In the genomic region with DNA sequence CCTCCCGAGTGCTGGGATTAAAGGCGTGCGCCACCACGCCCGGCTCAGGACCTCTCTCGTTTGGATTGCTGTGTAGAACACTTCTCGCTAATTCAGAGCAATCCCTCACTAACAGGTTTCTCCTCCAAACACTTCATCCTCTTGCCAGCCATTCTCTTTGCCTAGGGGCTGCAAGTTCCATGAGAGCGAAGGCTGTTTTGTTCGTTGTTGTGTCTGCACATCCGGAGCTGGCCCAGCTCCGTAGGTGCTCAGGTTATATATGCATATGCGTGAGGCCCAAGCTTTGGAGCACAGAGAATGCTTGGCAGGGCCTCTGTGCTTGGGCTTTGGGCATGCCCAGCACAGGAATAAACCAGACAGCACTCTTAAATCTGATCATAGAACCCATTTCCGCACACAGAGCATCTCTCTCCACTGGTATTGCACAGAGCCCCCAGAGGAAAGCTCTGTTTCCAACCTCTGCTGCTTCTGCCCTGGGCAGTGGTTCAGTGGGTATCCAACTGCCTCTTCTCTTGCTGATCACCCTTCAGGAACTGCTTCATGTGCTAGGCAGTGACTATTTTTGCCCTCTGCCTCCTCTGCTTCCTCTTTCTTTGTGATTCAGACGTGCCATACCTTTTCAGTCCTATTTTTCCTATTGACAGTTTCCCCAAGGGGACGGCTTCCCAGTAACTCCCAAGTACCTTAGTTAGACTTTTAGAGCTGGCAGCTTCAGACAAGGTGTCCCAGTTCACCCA, we compare ENCODE assay signal across 31 mouse cellular contexts. TPM values are rescaled to one million over a fixed set of nuclear protein-coding genes. Genes with fewer than 3 reads are reported as not detected.
DNase-seq lines count a peak whose midpoint lies in the region; ATAC-seq lines count a peak whose summit lies in the region.
"Had no signal": no experiment of that assay in that cellular context is flagged by ENCODE, and none has a peak within 500 bp of the region (broad histone marks: within the 10 kb centered on the region; RNA-seq: fewer than 3 reads in every experiment).

No protein-coding gene starts in this region.

- DNase-seq in A20 (ENCODE audit: low read depth, low spot score) (peak; percentile 69), R1 (ENCODE audit: low read depth, low spot score) (peak; percentile 56)
- DNase-seq in cerebellum, adult 9-11 months = no peak
- no peak for DNase-seq in kidney, adult 8-10 months
- DNase-seq: adrenal gland, postnatal 14 days; cerebellum, adult 11 months; cerebellum, adult 2 months; cerebellum, postnatal 10 days; cerebellum, postnatal 36 days; forebrain, postnatal 0 days; gastrocnemius, adult 2 months; gastrocnemius, postnatal 14 days; heart, adult 18-20 months; heart, postnatal 10 days; heart, postnatal 36 days; kidney, adult 11 months had no signal

- H3K9me3 ChIP-seq in kidney, embryonic 16.5 days (ENCODE audit: low read length) = no peaks in the 10 kb centered on the region
- H3K9me3 ChIP-seq: heart, embryonic 12.5 days; heart, embryonic 15.5 days; hindbrain, embryonic 10.5 days; hindbrain, embryonic 13.5 days; intestine, embryonic 15.5 days had no signal

- H3K4me1 ChIP-seq in kidney, embryonic 16.5 days (ENCODE audit: insufficient read depth, low read length) = no peaks in the 10 kb centered on the region
- H3K4me1 ChIP-seq: hindbrain, embryonic 10.5 days; hindbrain, embryonic 13.5 days had no signal

- 89% methylated on average over 15 of the region's 15 CpGs for WGBS in kidney, embryonic 16.5 days

- H3K36me3 ChIP-seq in kidney, embryonic 16.5 days (ENCODE audit: insufficient read depth, low read length) = no peaks in the 10 kb centered on the region
- H3K36me3 ChIP-seq: heart, embryonic 12.5 days; heart, embryonic 15.5 days; hindbrain, embryonic 10.5 days; hindbrain, embryonic 13.5 days; intestine, embryonic 15.5 days had no signal

- peak; percentile 50; the same call in 1 of the 2 replicates for ATAC-seq in granulocyte monocyte progenitor cell, adult 5-6 weeks (replicated peaks; ENCODE audit: poor library complexity, severe bottlenecking)
- ATAC-seq in kidney, embryonic 16.5 days (ENCODE audit: low FRiP score, low TSS enrichment) = no peak
- ATAC-seq: forebrain, embryonic 14.5 days; forebrain, postnatal 0 days; hindbrain, embryonic 16.5 days; intestine, embryonic 15.5 days had no signal

- H3K4me2 ChIP-seq in kidney, embryonic 16.5 days (replicated peaks; ENCODE audit: low read depth, low read length) = no peak overlapping the region
- H3K4me2 ChIP-seq: heart, embryonic 12.5 days; heart, embryonic 15.5 days; hindbrain, embryonic 13.5 days; intestine, embryonic 15.5 days had no signal

- H3K4me3 ChIP-seq in kidney, embryonic 16.5 days (ENCODE audit: low read length) = no peak overlapping the region
- H3K4me3 ChIP-seq: gastrocnemius, adult 2 months; heart, embryonic 12.5 days; heart, embryonic 15.5 days; hindbrain, embryonic 10.5 days; hindbrain, embryonic 13.5 days; intestine, embryonic 15.5 days had no signal

- no peak overlapping the region for H3K9ac ChIP-seq in kidney, embryonic 16.5 days (replicated peaks; ENCODE audit: low read length)
- H3K9ac ChIP-seq: forebrain, postnatal 0 days; heart, embryonic 12.5 days; heart, embryonic 15.5 days; hindbrain, embryonic 13.5 days; intestine, embryonic 15.5 days had no signal

- no peak overlapping the region for H3K27ac ChIP-seq in kidney, embryonic 16.5 days (ENCODE audit: low read length)
- H3K27ac ChIP-seq: gastrocnemius, adult 2 months; heart, embryonic 15.5 days; hindbrain, embryonic 10.5 days; hindbrain, embryonic 13.5 days; intestine, embryonic 15.5 days had no signal

- H3K27me3 ChIP-seq in kidney, embryonic 16.5 days (ENCODE audit: insufficient read depth, low read length) = no peaks in the 10 kb centered on the region
- H3K27me3 ChIP-seq: hindbrain, embryonic 13.5 days; intestine, embryonic 15.5 days had no signal

RNA-seq across cellular contexts. Expression of gene Ffar4, which starts 12.8 kb away (rescaled TPM):
- total RNA-seq in granulocyte monocyte progenitor cell, adult 5-6 weeks (2014; fragmentation: Nextera tagmentation) = not detected in 2 replicates
- 0.47 TPM in 1 of 2 replicates, not detected in the other for total RNA-seq in granulocyte monocyte progenitor cell, adult 5-6 weeks (2017)
- 1.3 and 1.4 TPM in 2 replicates for polyA plus RNA-seq in kidney, embryonic 16.5 days (2015; fragmentation: Nextera tagmentation; extraction: Ambion mirVana)
- total RNA-seq: gastrocnemius, adult 2 months; gastrocnemius, postnatal 14 days; MEL had no signal
- polyA plus RNA-seq: cerebellum, adult 2 months; embryonic facial prominence, embryonic 11.5 days; forebrain, embryonic 11.5 days; heart, embryonic 12.5 days; hindbrain, embryonic 13.5 days had no signal

RNA-seq across cellular contexts. Expression of gene Rbp4, which starts 15.4 kb away (rescaled TPM):
- total RNA-seq in granulocyte monocyte progenitor cell, adult 5-6 weeks (2014; fragmentation: Nextera tagmentation) = not detected in 2 replicates
- not detected in 2 replicates for total RNA-seq in granulocyte monocyte progenitor cell, adult 5-6 weeks (2017)
- polyA plus RNA-seq in kidney, embryonic 16.5 days (2015; fragmentation: Nextera tagmentation; extraction: Ambion mirVana) = 5.0 and 9.1 TPM in 2 replicates
- total RNA-seq: MEL had no signal

RNA-seq across cellular contexts. Expression of gene Pde6c, which starts 22.9 kb away (rescaled TPM):
- total RNA-seq in granulocyte monocyte progenitor cell, adult 5-6 weeks (2014; fragmentation: Nextera tagmentation) = not detected in 2 replicates
- total RNA-seq in granulocyte monocyte progenitor cell, adult 5-6 weeks (2017) = not detected in 2 replicates
- polyA plus RNA-seq in kidney, embryonic 16.5 days (2015; fragmentation: Nextera tagmentation; extraction: Ambion mirVana) = 0.10 TPM in 1 of 2 replicates, not detected in the other
- total RNA-seq: adrenal gland, adult 18-20 months; forebrain, postnatal 0 days; gastrocnemius, adult 2 months; gastrocnemius, postnatal 14 days; gastrocnemius, postnatal 4 days; heart, adult 18-20 months; heart, postnatal 10 days; heart, postnatal 36 days; MEL had no signal
- polyA plus RNA-seq: embryonic facial prominence, embryonic 11.5 days; embryonic facial prominence, embryonic 14.5 days; forebrain, embryonic 11.5 days; heart, embryonic 12.5 days; heart, embryonic 15.5 days; hindbrain, embryonic 10.5 days had no signal

RNA-seq across cellular contexts. Expression of gene Cep55, which starts 54.9 kb away (rescaled TPM):
- total RNA-seq in granulocyte monocyte progenitor cell, adult 5-6 weeks (2014; fragmentation: Nextera tagmentation) = 16.1 and 21.4 TPM in 2 replicates
- total RNA-seq in granulocyte monocyte progenitor cell, adult 5-6 weeks (2017) = 57.7 and 60.0 TPM in 2 replicates
- polyA plus RNA-seq in kidney, embryonic 16.5 days (2015; fragmentation: Nextera tagmentation; extraction: Ambion mirVana) = 28.2 and 30.3 TPM in 2 replicates
- total RNA-seq: gastrocnemius, adult 2 months had no signal

Comparison
In these comparisons a context has a peak if more than half of its experiments do, and no peak if none do; other contexts are left out.
1. DNase-seq: peak in A20 (single experiment) and R1 (single experiment); none in cerebellum, adult 9-11 months (single experiment) and kidney, adult 8-10 months (0 of 2).